Mouse (Mus musculus) forebrain, embryonic 16.5 days (tissue): ENCODE results near the gene Ctdsp1. TPM values are rescaled to one million over a fixed set of nuclear protein-coding genes. Genes with fewer than 3 reads are reported as not detected.
"Not testable (repeated sequence)": the region's sequence is repeated elsewhere in the genome, so short reads cannot be mapped to it uniquely, and the experiment has no call there.

Experiments
- ATAC-seq: fragments of 200-750 bp; cut with Nextera tagmentation; 2 replicates; pipeline ENCODE4 v1.8.0; 2017; ENCODE audit warnings: mild to moderate bottlenecking, moderate library complexity
- H3K27ac ChIP-seq: fragments of 300-500 bp; sonication (generic); 2 replicates; pipeline ENCODE4 v1.5.1; 2014; ENCODE audit warnings: low read length, control low read depth
- H3K27me3 ChIP-seq: fragments of 300-500 bp; sonication (generic); replicated peaks from 2 replicates; pipeline ENCODE4 v1.6.1; 2014; ENCODE audit warnings: low read length; ENCODE audit not compliant: control insufficient read depth, insufficient read depth
- H3K36me3 ChIP-seq: fragments of 300-500 bp; sonication (generic); 2 replicates; pipeline ENCODE4 v1.6.1; 2014; ENCODE audit not compliant: control insufficient read depth, insufficient read depth
- H3K4me1 ChIP-seq: fragments of 300-500 bp; sonication (generic); replicated peaks from 2 replicates; pipeline ENCODE4 v1.6.1; 2014; ENCODE audit warnings: low read length; ENCODE audit not compliant: control insufficient read depth, insufficient read depth
- H3K4me2 ChIP-seq: fragments of 300-500 bp; sonication (generic); 2 replicates; pipeline ENCODE4 v1.6.1; 2014; ENCODE audit warnings: mild to moderate bottlenecking, low read length, control low read depth
- H3K4me3 ChIP-seq: fragments of 300-500 bp; sonication (generic); replicated peaks from 2 replicates; pipeline ENCODE4 v1.5.1; 2014; ENCODE audit warnings: mild to moderate bottlenecking, low read length, control low read depth
- H3K9ac ChIP-seq: fragments of 300-500 bp; sonication (generic); replicated peaks from 2 replicates; pipeline ENCODE4 v1.6.1; 2014; ENCODE audit warnings: low read depth, low read length, control low read depth
- H3K9me3 ChIP-seq: fragments of 300-500 bp; sonication (generic); 2 replicates; pipeline ENCODE4 v1.6.1; 2016; ENCODE audit warnings: low read length; ENCODE audit not compliant: control insufficient read depth
- WGBS: fragments of 180-500 bp; shearing (Covaris S2); extraction: QIAGEN DNeasy Blood & Tissue Kit; methylation state at CpG from one replicate; pipeline ENCODE4 v1.1.7; 2014; 5-methylcytosine and 5-hydroxymethylcytosine counted together
- polyA plus RNA-seq: library from polyadenylated mRNA; unstranded; fragments of >200 nt; fragmentation: Nextera tagmentation; extraction: Ambion mirVana; gene quantifications from 2 replicates; pipeline ENCODE4 v1.2.1, GENCODE M21; 2015

Ctdsp1 gene
- polyA plus RNA-seq, 1 experiment from 2014 or later: 18.6 TPM

GRCm38 (mm10) chr1:74393010-74393409, 1.7 kb downstream of the Ctdsp1 start:
- Histone ChIP-seq H3K9ac (peak overlapping the region; percentile 78), H3K36me3 (no peaks in the 10 kb centered on the region), H3K4me1 (peaks cover 31% of the 10 kb centered on the region), H3K4me3 (peak overlapping the region; percentile 91), H3K27ac (no peak overlapping the region), H3K27me3 (no peaks in the 10 kb centered on the region; the same call in none of the 2 replicates), H3K9me3 (no peaks in the 10 kb centered on the region), H3K4me2 (peak overlapping the region; percentile 93)
- WGBS: 35% methylated on average over 7 of the region's 7 CpGs
- ATAC-seq: no peak

- H3K27me3 ChIP-seq: no peaks in the 10 kb centered on the region; the same call in none of the 2 replicates
- no peak overlapping the region for H3K4me3 ChIP-seq
- no peak for ATAC-seq
- no peaks in the 10 kb centered on the region for H3K36me3 ChIP-seq
- no peaks in the 10 kb centered on the region for H3K9me3 ChIP-seq
- 90% methylated on average over 9 of the region's 9 CpGs for WGBS
- H3K9ac ChIP-seq: no peak overlapping the region
- no peak overlapping the region for H3K4me2 ChIP-seq
- peaks cover 32% of the 10 kb centered on the region for H3K4me1 ChIP-seq
- no peak overlapping the region for H3K27ac ChIP-seq
Measured at GRCm38 (mm10) chr1:74393697-74394096, 2.4 kb downstream of the Ctdsp1 start.

- no peak overlapping the region for H3K4me2 ChIP-seq
- 88% methylated on average over 9 of the region's 9 CpGs for WGBS
- no peak for ATAC-seq
Measured at GRCm38 (mm10) chr1:74394311-74394710, 3.0 kb downstream of the Ctdsp1 start.

GRCm38 (mm10) chr1:74394858-74395257, 3.5 kb downstream of the Ctdsp1 start:
- no peak overlapping the region for H3K4me3 ChIP-seq
- H3K27me3 ChIP-seq: no peaks in the 10 kb centered on the region; the same call in none of the 2 replicates
- ATAC-seq: no peak
- no peaks in the 10 kb centered on the region for H3K36me3 ChIP-seq
- peaks cover 32% of the 10 kb centered on the region for H3K4me1 ChIP-seq
- WGBS: 89% methylated on average over 15 of the region's 15 CpGs
- no peak overlapping the region for H3K27ac ChIP-seq
- no peak overlapping the region for H3K4me2 ChIP-seq
- no peaks in the 10 kb centered on the region for H3K9me3 ChIP-seq
- H3K9ac ChIP-seq: no peak overlapping the region

More at GRCm38 (mm10) chr1:74394311-74394710, 3.0 kb downstream of the Ctdsp1 start:
- no peak overlapping the region for H3K9ac ChIP-seq
- H3K27me3 ChIP-seq: no peaks in the 10 kb centered on the region; the same call in none of the 2 replicates
- no peaks in the 10 kb centered on the region for H3K9me3 ChIP-seq
- H3K36me3 ChIP-seq: no peaks in the 10 kb centered on the region
- H3K4me3 ChIP-seq: no peak overlapping the region
- H3K4me1 ChIP-seq: peaks cover 32% of the 10 kb centered on the region
- no peak overlapping the region for H3K27ac ChIP-seq

GRCm38 (mm10) chr1:74395290-74395689, 4.0 kb downstream of the Ctdsp1 start:
- Histone ChIP-seq H3K4me1 (peaks cover 29% of the 10 kb centered on the region), H3K9me3 (no peaks in the 10 kb centered on the region), H3K36me3 (no peaks in the 10 kb centered on the region), H3K27ac (no peak overlapping the region), H3K27me3 (no peaks in the 10 kb centered on the region; the same call in none of the 2 replicates), H3K4me2 (no peak overlapping the region), H3K9ac (no peak overlapping the region), H3K4me3 (no peak overlapping the region)
- WGBS: 84% methylated on average over 13 of the region's 13 CpGs
- no peak for ATAC-seq

- Histone ChIP-seq H3K4me2 (peak overlapping the region; percentile 86), H3K4me3 (peak overlapping the region; percentile 57), H3K4me1 (peaks cover 19% of the 10 kb centered on the region)
- ATAC-seq, H3K9ac ChIP-seq, H3K9me3 ChIP-seq, H3K27ac ChIP-seq, H3K36me3 ChIP-seq, H3K27me3 ChIP-seq: not testable (repeated sequence)
- WGBS: 7% methylated on average over 11 of the region's 12 CpGs
Measured at GRCm38 (mm10) chr1:74396456-74397222, 5.3 kb downstream of the Ctdsp1 start.

- Histone ChIP-seq H3K4me2 (peak overlapping the region; percentile 86), H3K4me1 (peaks cover 15% of the 10 kb centered on the region), H3K27ac (peak overlapping the region; percentile 5; the same call in 1 of the 2 replicates), H3K9me3 (no peaks in the 10 kb centered on the region), H3K4me3 (peak overlapping the region; percentile 57), H3K27me3 (no peaks in the 10 kb centered on the region), H3K36me3 (no peaks in the 10 kb centered on the region), H3K9ac (peak overlapping the region; percentile 66)
- 0% methylated on average over 41 of the region's 41 CpGs for WGBS
- peak; percentile 86 for ATAC-seq
Measured at GRCm38 (mm10) chr1:74397268-74397918, 6.1 kb downstream of the Ctdsp1 start.

GRCm38 (mm10) chr1:74397919-74398451, 6.7 kb downstream of the Ctdsp1 start:
- peak; percentile 39 for ATAC-seq
- peak overlapping the region; percentile 5; the same call in 1 of the 2 replicates for H3K27ac ChIP-seq
- WGBS: 4% methylated on average over 11 of the region's 11 CpGs

GRCm38 (mm10) chr1:74400531-74400930, 9.2 kb downstream of the Ctdsp1 start:
- no peak for ATAC-seq
- H3K4me2 ChIP-seq: no peak overlapping the region
- no peaks in the 10 kb centered on the region for H3K36me3 ChIP-seq
- no peak overlapping the region for H3K27ac ChIP-seq
- no peak overlapping the region for H3K4me3 ChIP-seq
- H3K9me3 ChIP-seq: no peaks in the 10 kb centered on the region
- no peak overlapping the region for H3K9ac ChIP-seq
- H3K27me3 ChIP-seq: no peaks in the 10 kb centered on the region
- H3K4me1 ChIP-seq: peaks cover 5% of the 10 kb centered on the region
- 84% methylated on average over 3 of the region's 3 CpGs for WGBS

More at GRCm38 (mm10) chr1:74397919-74398451, 6.7 kb downstream of the Ctdsp1 start:
- H3K27me3 ChIP-seq: no peaks in the 10 kb centered on the region
- no peaks in the 10 kb centered on the region for H3K36me3 ChIP-seq
- peaks cover 9% of the 10 kb centered on the region for H3K4me1 ChIP-seq
- no peaks in the 10 kb centered on the region for H3K9me3 ChIP-seq
- peak overlapping the region; percentile 57 for H3K4me3 ChIP-seq
- peak overlapping the region; percentile 86 for H3K4me2 ChIP-seq
- peak overlapping the region; percentile 66 for H3K9ac ChIP-seq
